Mouse (Mus musculus) right cerebral cortex, postnatal 10 days (tissue): ENCODE measurements around the gene Fam120a.
A peak's percentile ranks its signal among the peaks of the same experiment; 100 is the strongest.

Source experiments
- DNase-seq, 2 experiments: peaks; one replicate each; pipeline ENCODE4 v3.0.0; 2021; ENCODE audit warnings: low spot score in 2 of 2

The Fam120a gene

DNA sequence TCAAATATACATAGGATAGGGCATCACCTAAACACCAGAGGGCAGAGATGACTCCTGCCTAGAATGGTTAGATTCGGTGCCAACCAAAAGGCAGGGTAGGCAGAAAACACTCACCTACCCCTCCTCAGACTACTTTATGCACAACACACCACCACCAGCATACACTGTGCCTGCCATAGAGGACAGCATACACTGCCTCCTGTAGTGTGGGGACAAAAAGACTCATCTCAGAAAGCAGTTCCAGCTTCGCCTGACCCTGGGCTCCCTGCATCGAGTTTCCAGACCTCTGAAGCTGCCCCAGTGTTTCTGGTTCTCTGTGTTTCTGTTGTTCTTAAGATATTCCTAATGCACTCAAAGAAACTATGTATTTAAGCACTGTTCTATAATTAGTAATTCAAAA, 54.7 kb downstream of the Fam120a start:
- no peak for DNase-seq

DNA sequence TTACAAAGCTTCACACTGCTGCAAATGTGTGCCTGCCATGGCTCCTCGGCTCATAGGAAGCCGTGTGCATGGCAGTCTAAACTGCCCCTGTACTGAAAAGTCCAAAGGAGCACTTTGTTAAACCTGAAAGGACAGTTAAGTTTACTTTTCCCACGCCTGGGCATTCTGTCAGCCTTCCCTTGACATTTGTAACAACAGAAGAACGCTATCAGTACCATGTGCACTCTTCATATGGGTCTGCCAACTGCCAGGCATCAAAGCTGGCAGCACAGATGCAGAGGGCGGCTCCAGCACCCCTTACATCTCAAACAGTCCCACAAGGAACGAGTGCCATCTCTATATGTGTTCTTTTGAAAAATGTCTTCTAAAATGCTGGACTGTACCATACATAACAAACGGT, 56.4 kb downstream of the Fam120a start:
- DNase-seq: no peak

DNA sequence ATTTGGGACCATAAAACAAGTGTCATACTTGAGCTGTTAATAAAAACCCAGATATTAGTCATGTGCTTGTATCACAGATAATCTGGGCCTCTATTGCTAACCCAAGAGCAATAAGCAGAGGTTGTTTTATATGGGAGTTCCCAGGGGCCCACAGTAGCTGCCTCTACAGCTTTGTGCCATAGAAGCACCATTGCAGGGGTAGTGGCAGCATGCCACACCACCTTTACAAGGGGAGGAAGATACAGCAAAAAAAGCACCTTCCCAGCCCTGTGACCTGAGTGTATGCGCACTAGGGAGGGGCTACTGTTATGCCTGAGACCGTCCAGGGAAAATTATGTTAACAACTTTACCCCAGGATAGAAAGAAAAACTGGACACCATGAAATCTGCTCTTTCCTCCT, 62.4 kb downstream of the Fam120a start:
- no peak for DNase-seq

DNA sequence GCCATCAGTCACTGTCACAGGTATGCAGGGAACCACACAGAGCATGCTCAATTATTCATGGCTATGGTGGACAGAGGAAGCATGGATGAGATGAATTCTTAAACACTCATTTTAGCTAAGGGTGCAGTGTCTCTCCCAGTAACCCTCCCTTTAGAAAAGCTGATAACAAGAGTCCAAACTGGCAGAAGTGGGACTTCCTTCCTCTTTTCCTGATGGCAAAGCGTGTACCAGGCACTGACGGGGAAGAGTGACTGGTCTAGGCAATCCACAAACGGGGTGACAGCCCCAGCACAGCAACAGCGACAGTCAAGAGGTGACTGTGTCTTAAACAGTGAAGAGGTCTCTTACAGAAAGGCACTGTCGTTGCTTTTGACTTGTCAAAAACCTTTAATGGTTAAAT, 72.4 kb downstream of the Fam120a start:
- DNase-seq: no peak

DNA sequence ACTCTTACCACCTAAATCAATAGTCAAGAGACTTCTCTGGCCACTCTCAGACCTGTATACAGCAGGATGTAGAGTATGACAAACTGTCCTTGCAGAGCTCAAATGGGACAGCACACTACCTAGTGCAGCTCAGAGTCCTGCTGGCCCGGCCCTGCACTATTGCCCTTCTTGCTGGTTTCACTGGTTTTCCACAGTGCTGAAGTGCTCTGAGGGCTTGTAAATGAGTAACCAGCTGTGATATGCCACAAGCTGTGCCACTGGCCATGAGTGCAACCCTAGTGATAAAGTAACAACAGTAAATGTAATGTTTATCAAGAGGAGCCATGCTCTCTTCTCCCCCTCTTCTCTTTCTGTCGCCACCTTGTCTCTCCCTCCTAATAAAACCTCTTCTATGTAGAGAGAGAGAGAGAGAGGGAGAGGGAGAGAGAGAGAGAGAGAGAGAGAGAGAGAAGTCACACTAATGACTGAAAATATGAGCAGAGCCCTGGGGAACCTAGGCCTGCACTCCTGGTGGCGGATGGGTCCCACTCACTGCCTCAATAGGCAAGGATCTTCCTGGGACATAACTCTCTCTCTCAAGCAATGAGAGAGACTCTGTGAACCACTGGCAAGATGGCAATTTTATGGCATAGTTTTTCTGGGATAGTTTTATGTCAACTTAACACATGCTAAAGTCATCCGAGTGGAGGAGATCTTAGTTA, 77.4 kb downstream of the Fam120a start:
- no peak for DNase-seq

DNA sequence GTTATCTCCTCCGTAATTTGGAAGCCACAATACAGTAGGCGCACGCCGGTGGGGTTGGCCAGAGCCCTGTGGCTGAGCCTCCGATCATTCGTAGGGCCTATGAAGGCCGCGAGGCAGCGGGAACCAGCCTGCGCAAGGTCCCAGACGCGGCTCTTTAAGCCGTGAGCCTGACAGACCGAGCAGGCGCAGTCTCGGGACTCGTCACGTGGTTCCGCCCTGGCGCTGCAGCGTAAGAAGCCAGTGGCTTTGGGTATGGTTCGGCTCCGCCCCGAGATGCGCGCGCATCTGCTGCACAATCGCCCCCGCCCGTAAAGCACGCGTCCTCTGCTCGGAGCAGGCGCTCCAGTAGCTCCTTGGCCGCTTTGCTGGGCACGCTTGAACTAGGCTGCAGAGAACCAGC, 89.3 kb downstream of the Fam120a start:
- DNase-seq: peak; percentile 99

DNA sequence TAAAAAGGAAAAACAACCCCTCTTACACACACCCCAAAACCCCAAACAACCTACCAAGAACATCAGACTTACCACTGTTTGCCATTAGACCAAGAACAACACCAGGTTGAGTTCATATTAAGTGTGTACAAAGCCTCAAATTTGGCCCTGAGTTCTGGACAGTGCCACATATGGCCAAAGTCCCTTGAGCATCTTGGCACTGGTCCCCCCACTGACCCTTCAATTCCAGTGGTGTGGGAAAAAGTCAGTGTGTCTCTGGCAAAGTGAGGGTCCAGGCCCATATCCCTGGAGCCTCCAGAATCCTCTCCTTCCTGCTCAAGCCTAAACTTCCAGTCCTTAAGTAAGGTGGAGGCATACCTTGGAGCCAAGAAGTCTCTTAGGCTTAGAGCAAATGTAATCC, 90.0 kb downstream of the Fam120a start:
- no peak for DNase-seq

DNA sequence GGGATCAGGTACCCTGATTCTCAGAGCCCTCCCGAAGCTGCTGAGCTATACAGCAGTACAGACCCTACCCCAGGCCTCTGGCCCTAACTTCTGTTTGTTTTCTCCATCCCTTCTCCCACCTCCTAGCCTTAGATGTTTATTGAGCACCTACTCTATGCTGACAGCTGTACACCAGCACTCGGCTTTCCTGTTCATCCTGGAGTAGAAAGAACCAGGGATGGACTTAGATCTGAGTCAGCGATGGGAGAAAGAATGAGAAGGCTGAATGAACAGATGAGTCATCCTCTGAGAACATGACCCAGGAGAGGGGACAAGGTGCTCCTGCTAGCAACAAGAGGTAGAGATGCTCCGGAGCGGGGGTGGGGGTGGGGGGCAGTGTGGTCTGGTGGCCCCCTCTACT, 95.1 kb downstream of the Fam120a start:
- peak in 1 of 2 experiments; percentile 23 for DNase-seq

DNA sequence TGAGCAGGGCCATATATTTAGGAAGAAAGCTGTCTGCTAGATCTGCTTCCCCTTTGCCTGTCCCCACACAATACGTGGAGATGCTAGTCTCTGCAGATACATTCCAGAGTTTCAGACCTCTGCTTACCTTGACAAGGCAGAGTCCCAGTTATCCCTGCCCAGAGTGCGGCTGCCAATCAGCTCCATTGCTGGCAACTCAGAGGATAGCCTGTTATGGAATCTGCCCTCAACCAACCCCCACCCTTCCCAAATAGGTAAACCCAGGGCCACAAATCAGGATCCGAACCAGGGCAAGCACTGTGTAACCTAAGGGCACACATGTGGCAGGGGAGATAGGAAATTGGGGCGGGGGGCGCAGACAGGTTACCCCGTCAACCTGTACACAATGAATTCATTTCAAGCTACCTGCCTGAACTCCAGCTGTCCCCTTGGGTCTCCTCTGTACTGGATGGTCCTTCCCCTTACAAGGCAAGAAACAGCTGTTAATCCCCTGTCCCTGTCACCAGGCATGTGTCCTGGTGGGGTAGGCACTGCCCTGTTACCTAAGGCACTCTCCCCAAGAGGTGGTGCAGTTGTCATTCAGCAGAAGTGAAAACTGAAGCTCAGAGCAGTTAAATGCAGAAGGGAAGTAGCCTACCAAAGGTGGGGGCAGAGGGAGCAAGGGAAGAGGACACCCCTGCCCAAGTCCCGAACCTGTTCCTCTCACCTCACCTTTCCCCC, 95.8 kb downstream of the Fam120a start:
- DNase-seq: peak; percentile 21 to 33

DNA sequence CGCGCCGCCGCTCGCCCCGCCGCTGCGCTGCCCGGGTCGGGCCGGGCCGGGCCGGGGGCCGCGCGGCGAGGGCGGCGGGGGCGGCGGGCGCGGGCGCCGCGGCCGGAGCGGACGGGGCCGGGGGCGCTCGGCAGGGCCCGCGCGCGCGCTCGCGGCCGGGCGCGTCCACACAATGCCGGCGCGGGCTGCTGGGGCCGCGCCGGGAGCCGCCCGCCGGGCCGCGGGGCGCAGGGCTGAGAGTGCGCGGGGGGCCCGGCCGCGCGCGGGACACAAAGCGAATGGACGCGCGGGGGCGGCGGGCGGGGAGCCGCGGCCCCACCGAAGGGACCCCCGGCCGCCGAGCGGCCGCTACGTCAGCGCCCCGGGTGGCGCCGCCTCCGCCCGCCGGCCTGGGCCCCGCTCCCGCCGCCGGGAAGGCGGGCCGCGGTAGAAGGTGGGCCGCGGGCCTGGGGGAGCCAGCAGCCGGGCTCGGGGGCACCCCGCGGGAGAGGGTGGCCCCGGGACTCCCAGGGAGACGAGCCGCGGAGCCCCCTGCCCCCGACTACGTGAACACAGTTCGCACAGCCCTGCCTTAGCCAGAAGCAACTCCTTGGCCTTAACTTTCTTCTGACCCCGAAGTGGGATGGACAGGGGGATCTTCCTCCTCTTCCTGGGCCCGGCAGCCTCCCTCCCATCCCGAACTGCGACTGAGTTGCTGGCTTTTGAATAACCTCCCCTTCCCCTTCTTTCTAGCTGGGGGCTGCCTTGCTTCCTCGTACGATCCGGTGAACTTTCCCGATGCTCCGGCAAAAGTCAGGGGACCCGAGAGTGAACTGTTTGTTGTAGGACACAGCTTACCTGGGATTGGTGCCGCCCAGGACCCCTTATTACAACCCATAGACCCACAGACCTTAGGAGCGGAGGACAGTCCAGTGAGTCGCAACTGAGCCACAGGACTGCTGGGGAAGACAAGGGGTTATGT, 96.8 kb downstream of the Fam120a start, which contains the start of gene Phf2:
TSS of gene Phf2 (minus strand) at position 349 of the 961 bp plus-strand sequence.
- peak in 1 of 2 experiments; percentile 33 for DNase-seq

DNA sequence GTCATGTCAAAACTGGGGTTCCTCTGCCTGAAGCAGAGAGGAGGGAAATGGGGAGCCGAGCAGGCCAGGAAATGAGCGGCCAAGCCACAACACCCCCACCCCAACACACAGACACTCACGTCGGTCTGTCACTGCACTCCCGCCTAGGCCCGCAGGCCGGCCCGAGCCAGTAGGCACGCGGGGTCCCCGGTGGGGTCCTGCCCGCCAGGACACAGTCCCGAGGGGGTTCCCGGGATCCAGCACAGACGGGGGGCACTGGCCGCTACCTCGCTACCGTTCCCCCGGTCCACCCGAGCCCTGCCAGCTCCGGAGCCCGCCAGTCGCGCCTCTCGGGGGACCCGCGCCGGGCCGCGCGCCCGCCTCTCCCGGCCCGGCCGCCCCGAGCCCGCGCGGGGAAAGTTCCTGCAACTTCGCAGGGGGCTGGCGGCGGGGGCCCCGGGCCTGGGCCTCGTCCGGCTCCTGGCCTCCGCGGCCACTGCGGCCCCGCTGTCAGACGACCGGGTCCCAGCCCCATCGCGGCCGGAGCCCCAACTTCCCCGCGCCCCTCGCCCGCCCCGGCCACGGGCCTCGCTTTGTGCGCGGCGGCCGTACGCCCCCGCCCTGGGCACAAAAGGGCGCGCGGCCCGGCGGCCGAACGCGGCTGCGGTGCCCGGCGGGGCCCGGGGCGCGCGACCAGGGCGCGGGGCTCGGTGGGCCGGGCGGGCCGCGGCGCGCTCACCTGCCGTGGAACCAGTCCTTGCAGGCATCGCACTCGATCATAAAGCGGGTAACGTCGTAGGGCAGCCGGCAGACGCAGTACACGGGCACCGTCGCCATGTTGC, 97.7 kb downstream of the Fam120a start:
- DNase-seq: peak in 1 of 2 experiments; percentile 35

DNA sequence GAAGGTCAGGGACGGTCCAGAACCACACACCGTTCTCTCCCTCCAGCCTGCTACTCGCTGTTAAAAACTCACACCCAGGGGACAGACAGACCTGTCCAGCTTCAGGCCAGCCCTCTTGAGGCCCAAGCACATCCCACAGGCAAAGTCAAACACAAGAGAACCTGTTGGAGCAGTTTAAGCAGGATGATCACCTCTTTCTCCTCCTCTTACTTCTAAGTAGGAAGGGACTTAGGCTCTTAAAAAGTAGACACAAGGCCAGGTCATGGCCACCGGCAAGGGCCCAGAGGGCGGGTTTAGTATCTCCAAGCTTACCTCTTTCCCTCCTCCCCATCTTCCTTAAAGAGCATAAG, 98.2 kb downstream of the Fam120a start:
- peak in 1 of 2 experiments; percentile 17 for DNase-seq

DNA sequence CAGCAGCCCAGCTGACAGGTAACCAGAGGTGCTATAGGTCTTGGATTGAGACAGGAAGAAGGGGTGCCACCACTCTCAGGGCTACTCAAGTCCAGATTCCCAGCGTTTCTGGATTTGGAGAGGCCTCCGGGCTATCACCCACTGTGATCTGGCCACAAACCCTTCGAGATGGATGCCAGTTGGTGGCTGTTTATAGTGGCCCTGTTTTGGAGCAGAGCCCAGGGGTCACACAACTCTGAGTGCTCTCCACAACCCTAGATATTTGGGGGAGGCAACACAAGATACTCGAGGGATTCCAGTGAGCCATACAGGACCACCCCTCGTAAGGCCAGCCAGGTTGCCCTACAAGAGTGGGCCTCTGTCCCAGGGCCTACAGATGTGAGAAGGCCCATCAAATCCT, 98.7 kb downstream of the Fam120a start:
- DNase-seq: peak in 1 of 2 experiments; percentile 25

DNA sequence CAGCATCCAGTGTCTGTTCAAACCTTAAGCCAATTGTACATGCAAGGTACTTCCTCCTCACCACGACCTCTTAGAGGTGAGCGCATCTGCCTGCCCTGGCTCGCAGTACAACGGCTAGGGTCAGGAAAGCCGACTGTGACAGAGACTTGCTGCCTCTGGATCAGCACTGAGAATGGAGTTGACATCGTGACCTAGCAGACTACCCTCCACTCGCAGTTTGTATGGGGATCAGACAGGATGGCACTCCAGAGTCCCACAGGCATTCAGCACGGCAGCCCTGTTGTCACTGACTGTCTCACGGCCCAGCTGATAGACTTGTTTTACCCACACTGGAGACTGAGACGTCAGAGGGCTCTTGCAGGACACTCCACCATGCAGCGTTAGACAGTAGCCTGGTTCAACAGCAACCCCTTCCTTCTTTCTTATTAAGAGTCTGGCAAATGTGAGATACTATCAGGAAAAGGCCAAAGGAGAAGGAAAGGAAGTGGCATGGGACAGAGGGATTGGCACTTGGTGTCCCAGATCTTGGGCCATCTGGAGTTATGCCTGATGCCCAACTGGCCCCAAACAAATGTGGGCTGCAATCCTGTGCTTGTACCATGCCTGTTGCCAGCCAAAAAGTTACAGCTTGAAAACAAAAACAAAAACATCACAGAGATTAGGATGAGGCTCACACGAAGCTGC, 103.0 kb downstream of the Fam120a start:
- DNase-seq: peak in 1 of 2 experiments; percentile 26

DNA sequence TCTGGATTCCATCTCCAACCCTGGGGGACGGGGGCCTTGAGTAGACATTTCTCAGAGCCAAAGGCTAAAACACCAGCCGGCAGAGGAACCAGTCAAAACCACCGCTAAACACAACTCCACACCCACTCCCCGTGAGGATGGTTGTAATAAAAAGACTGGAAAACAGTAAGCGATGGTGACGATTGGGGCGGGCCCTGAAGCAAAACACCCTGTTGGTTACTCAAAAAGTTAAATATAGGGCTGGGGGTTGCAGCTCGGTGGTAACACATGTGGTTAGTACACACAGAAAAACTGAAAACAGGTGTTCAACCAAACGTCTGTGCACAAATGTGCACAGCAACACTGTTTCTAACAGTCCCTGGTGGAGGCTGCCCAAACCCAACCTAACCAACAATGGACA, 104.3 kb downstream of the Fam120a start:
- DNase-seq: peak in 1 of 2 experiments; percentile 17

DNA sequence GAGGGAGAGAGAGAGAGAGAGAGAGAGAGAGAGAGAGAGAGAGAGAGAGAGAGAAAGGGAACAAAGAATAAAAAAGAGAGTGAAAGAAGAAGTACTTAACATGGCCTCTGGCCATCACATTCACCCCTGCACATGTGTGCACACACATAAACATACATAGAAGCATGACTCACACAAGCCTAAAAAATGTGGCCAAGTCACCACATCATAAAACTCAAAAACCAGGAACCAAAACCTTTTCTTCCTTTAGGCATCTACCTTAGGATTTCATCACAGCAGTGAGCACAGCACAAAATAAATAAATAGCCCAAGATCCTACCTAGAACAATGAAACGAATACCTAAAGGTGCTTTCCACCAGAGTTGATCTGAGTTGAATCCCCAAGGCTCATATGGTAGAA, 105.9 kb downstream of the Fam120a start:
- DNase-seq: no peak

DNA sequence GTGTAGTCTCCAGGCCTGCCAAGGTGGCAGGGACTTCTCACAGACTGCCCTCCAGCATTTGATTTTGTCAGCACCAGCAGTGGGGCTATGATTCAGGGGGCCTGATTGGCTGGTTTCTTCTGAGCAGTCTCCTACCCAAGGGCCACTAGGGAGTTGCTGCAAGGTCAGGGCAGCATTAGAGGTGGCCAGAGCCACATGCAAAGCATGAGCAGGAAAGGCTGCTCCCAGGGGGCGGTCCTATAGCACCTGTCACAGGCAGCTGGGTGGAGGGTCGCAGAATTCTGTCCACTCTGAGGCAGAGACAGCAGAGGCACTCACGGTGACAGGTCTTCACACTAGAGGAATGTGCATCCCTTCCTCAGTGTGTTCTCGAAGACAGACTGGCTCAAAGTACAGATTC, 109.0 kb downstream of the Fam120a start:
- DNase-seq: no peak

DNA sequence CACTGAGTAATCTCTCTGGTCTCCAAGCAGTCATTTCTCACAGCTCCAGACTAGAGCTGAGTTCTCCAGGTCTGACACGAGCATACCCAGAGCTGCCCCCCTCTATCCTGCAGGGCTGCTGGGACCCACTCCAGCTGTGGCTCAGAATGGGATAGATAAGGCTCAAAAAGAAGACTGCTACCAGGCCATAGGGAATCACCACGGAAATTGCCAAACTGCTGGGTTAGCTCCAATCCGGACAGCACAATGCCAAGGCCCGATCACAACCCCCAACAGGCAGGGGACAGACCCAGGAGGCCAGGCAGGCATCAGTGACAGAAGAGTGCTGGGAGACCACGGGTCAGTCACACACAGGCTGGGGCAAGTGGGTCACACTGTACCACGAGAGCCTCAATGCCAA, 109.8 kb downstream of the Fam120a start:
- DNase-seq: no peak

DNA sequence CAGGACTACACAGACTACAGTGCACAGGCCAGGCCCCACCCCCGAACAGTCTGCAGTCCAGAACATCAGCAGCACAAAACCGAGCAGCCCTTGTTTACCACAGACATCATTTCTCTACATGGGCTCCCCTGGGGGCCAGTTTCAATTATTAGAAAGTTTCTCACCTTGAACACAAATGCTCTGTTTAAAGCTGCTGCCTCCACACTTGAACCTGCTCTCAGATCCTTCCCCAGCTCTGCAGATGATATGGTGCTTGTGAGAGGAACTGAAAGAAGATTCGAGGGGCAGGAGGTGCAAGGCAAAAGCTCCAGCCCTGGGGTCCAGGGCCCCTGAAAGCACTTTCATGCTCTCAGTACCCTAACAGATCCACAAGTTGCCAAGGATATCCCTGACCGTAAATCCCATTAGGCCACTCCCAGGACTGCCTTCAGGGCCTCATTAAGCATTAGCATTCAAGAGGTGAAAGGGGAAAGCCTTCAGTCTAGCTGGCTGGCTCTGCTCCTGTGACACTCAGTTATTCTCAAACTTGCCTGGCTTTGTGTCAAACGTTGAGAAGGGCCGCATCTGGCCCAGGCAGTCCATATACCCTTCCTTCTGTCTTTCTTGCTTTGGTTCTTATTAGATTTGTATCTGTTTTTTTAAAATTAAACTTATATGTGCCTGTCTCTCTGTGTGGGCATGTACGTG, 110.4 kb downstream of the Fam120a start:
- DNase-seq: no peak

DNA sequence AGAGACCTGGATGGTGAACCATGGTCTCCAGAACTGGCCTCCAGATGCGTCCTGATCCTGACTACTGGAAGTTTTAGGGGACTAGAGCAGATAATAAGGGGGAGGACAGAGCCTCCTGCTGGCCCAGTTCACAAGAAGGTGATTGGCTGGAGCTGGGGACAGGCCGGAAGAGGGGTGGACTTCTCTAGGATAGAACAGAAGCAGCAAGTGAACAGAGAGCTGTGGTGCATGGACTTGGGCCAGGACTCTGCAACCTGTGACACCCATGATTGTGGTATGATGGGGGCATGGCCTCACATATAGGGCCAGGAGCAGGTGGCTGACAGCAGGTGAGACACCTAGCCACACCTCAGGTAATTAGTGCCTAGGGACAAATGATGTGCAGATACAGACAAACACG, 113.9 kb downstream of the Fam120a start:
- no peak for DNase-seq
